Mouse (Mus musculus) adrenal gland, adult 2 months (tissue): Measurements from ENCODE around the gene Iqschfp. TPM values are rescaled to one million over a fixed set of nuclear protein-coding genes. Genes with fewer than 3 reads are reported as not detected.
A peak's percentile ranks its signal among the peaks of the same experiment; 100 is the strongest.

ENCODE experiments used
- DNase-seq: peaks from one replicate; pipeline ENCODE4 v3.0.0; 2021
- polyA plus RNA-seq: library from polyadenylated mRNA; depleted of rRNA; stranded (reverse); fragments of >200 nt; gene quantifications from 2 replicates; pipeline ENCODE4 v1.2.3, GENCODE M21; 2012
- total RNA-seq, 2 experiments: library from RNA; stranded (reverse); gene quantifications; 2 replicates each; pipeline ENCODE4 v1.2.3; 2021

The Iqschfp gene
- total and polyA plus RNA-seq, 3 experiments, result not detected

DNA sequence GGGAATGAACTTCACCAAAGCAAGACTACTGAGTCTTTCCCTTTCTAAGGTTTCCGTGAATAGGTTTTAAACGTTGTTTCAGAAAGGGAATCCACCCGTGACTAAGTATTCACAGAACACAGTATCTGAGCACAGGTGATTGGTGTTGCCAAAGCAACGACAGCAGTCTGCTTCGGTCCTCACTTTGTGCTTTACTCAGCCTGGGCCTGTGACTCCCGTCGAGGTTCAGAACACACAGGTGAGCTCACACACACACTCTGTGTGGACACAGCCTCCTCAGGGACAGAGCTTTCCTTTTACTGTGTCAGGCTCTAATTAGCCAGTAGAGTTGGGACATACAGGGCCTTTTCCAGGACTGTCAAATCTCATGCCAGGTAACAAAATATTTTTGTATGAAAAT is 542.4 kb downstream of the Iqschfp start:
- no peak for DNase-seq

DNA sequence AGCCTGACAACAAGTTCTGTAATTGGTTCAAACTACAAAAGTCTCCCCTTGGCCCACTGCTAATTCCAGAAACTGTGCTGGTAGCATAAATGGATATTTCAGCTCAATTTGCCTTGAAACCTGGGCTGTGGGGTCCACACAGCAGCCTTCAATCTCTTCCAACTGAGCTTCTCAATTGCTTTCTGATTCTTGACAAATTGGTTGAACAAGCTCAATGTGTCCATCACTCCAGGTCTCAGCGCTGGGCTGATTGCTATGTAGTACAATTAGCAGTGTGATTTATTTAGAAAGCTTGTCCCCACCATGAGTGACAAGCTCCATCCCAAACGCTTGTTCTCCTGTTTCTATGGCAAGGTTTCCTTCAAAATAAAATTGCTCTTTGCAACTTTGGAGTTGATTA is 542.9 kb downstream of the Iqschfp start:
- no peak for DNase-seq

GRCm38 (mm10) chr3:68448480-68448879 is 556.4 kb downstream of the Iqschfp start:
- no peak for DNase-seq

DNA sequence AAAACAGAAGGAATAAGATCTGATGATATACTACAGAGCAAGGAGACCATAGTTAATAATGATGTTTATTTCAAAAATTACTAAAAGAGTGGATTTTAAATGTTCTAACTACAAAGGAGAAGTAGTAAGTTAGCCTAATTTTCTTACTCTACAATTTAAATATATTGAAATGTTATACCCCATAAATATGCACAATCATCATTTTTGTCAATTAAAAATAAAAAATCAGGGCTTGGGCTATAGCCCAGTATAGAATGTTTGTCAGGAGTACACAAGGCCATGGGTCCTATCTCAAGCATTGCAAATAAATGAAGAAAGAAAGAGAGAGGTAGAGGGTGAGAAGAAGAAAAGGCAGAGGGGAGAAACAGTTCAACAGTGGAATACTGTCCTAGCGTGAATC is 559.6 kb downstream of the Iqschfp start:
- no peak for DNase-seq

DNA sequence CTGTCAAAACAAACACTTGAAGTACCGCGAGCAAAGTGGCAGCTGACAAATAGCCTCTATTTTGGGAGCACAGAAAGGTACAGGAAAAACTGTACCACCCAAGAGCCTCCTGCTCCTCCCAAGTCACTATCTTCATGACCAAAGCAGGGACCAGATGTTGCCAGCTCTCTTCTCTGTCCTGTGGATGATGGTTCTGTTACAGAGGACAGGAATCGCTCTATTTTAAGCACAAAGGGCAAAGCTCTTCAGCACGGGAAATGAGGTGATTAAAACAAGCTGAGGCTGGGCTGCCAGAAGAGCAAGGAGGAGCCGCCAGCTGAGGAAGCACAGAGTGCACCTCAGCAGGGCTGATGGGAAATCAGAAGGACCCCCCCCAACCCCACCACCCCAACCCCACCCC is 561.2 kb downstream of the Iqschfp start:
- peak; percentile 6 for DNase-seq

GRCm38 (mm10) chr3:68453719-68454455 is 561.9 kb downstream of the Iqschfp start:
- no peak for DNase-seq

DNA sequence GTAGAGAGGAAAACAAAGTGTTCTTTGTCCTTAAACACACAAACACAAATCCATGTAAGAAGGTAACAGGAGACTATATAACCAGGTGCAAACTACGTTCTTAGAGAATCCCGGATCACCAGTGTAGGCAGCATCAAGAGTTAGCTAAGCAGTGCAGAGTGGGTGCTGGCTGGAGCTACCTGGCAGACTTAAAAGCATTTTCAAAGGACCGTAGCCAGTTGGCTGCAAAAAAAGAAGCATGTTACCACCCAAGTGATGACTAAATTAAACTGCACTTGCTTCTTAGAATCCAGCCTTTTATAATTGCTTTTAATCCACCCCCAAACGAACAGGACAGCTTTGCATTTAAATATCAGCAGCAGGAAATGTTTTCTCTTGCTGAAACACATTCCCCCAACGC is 574.6 kb downstream of the Iqschfp start:
- no peak for DNase-seq

GRCm38 (mm10) chr3:68467941-68468687 is 576.1 kb downstream of the Iqschfp start:
- peak; percentile 15 for DNase-seq

- DNase-seq, result no peak
Observed at GRCm38 (mm10) chr3:68469643-68470042, 577.6 kb downstream of the Iqschfp start.

DNA sequence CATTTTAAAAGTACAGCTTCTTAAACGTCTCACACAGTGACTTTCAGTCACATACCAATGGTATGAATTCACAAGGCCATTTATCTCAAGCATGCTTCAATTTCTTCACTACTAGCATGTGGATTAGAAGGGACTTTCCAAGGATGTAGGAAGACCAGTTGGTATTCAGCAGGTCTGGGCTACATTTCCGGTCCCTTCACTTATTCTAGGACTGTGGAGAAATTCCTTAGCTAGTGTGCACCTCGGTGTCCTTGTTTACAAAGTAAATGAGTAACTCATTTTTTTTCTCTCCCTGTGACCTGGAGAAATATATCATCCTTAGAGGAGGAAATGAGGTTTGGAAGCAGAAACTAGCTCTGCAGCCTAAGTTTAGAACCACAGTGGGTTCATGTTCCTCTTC is 578.0 kb downstream of the Iqschfp start:
- no peak for DNase-seq

DNA sequence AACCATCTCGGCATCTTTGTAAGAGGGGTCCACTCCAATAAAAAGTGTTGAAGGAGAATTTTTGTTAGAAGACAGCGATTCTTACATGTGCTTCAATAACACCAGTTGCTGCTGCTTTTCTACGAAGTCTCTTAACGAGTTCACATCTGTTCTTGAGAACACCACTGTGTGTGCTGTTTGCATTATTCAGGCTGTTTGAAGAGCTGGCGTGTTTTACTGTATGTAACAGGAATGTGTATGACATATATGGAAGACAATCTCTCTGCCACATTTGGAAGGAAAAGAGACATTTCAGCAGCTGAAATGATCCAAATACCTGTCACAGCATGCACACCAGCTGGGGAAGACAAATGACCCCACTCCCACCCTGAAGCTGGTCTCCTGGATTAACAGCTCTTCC is 578.6 kb downstream of the Iqschfp start:
- no peak for DNase-seq

- no peak for DNase-seq
Observed at GRCm38 (mm10) chr3:68476336-68476735, 584.3 kb downstream of the Iqschfp start.

DNA sequence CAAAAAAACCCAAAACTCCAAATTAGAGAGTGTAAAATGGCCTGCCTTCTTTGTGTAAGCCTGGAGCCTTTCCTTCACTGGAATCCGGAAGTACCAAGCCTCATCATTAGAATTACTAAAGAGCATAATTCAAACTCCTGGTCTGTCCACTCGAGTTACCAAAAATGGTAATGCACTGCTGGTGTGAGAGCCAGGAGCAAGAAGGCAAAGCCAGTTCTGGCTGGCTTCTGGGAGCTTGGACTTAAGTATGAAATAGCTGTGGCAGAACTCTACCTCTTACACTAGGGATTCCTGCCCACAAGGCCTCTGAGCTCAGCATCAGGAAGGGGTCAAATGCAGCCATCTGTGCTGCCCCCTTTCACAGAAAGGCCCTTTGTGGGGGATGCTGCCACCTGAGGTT is 585.4 kb downstream of the Iqschfp start:
- DNase-seq, result no peak

- no peak for DNase-seq
Observed at GRCm38 (mm10) chr3:68479266-68479665, 587.2 kb downstream of the Iqschfp start.

DNA sequence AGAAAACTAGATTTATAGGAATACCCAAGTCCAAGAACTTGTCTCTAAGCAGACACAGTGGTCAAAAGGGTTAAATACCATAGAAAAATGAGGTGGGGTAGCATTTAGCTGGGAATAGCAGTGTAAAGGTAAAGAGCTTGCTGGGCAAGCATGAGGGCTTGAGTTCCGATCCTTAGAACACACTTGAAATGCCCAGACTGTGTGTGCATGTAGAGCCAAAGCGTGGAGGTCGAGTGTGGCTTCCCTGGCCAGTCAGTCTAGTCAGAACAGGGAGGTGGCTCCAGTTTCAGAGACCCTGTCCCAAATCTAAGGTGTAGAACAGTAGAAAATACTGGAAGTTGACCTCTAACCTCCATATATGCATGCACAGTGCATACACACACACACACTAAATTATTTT is 591.5 kb downstream of the Iqschfp start:
- DNase-seq, result no peak

GRCm38 (mm10) chr3:68484021-68484420 is 592.0 kb downstream of the Iqschfp start:
- no peak for DNase-seq

DNA sequence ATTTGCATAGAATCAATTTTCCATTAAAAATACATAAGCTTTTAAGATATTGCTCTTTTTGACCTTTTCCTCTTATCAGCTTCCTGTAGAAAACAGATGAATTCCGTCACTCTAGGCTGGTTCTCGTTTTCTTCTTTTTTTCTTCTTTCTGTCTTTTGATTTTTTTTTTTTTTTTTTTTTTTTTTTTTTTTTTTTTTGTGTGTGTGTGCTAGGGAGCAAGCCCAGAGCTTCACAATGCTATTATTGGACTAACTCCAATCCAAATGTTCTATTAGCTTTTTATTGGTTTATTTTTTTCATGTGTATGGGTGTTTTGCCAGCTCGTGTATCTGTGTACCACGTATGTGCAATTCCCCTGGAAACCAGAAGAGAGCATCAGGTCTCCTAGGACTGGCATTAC is 592.5 kb downstream of the Iqschfp start:
- DNase-seq, result no peak

DNA sequence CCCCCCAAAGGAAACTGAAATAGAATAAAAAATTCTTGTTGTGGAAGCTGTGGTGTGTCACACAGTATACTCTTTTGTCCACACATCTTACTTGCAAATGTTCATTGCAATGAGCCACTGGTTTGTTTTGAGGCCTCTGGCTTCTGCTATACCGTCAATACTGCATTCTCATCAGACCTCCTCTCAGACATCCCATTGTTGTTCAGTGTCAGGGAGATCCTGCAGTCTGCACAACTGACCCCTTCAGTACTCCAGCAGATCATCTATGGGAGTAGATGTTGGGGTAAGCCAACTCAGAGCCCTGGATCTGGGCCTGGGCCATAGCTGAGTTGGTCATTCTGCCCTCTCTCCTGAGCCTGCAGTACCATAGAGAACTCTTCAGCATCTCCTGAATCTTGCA is 595.6 kb downstream of the Iqschfp start:
- DNase-seq, result no peak

- no peak for DNase-seq
Observed at GRCm38 (mm10) chr3:68488316-68488715, 596.3 kb downstream of the Iqschfp start.

- no peak for DNase-seq
Observed at GRCm38 (mm10) chr3:68491516-68491915, 599.5 kb downstream of the Iqschfp start.

- no peak for DNase-seq
Observed at GRCm38 (mm10) chr3:68492066-68492465, 600.0 kb downstream of the Iqschfp start.

DNA sequence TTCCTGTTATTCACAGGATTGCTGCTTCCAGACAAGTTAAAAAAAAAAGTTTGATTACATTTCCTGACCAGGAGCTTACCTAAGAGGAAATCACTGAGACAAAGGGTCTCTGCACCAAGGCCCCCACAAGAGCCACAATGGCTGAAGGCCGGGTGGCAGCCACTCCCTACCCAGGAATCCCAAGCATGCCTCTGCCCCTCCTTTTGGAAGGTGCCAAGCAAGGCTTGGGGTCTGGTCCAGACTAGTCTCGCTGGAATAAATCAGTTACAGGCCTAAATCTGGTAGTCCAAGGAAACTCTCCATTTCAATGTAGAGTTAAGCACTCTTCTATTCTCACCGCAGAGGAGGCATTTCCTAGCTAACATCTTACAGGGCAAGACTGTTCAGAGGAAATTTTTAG is 600.5 kb downstream of the Iqschfp start:
- DNase-seq, result peak; percentile 38

- peak; percentile 74 for DNase-seq
Observed at GRCm38 (mm10) chr3:68493170-68493585, 601.1 kb downstream of the Iqschfp start.
